Mouse (Mus musculus) MEL (cell line): ENCODE results near the gene Il17a. TPM values are rescaled to one million over a fixed set of nuclear protein-coding genes. Genes with fewer than 3 reads are reported as not detected.

Source experiments
- DNase-seq: peaks from one replicate; pipeline ENCODE4 v3.0.0; 2011; ENCODE audit warnings: low read depth, low spot score
- H3K27ac ChIP-seq: 2 replicates; pipeline ENCODE4 v1.5.1; 2012; ENCODE audit warnings: low read depth, mild to moderate bottlenecking, control low read depth, low read length, moderate library complexity; ENCODE audit not compliant: control insufficient read depth
- H3K27me3 ChIP-seq, 2 experiments: fragments of 150-350 bp in 1 of 2; sonication (generic) in 1 of 2; 2 replicates each; pipeline ENCODE4 v1.6.1; 2012; ENCODE audit warnings: low read length in 2 of 2, mild to moderate bottlenecking in 2 of 2, improper control_type of control experiment in 1 of 2, moderate library complexity in 1 of 2; ENCODE audit not compliant: insufficient read depth in 2 of 2, control insufficient read depth in 1 of 2
- H3K36me3 ChIP-seq, 2 experiments: 2 replicates each; pipeline ENCODE4 v1.6.1; 2012 to 2014; ENCODE audit warnings: low read length in 2 of 2, improper control_type of control experiment in 1 of 2, inconsistent platforms in 1 of 2, mild to moderate bottlenecking in 1 of 2; ENCODE audit not compliant: insufficient read depth in 2 of 2, control insufficient read depth in 1 of 2
- H3K4me1 ChIP-seq, 2 experiments: fragments of 150-350 bp in 1 of 2; sonication (generic) in 1 of 2; 2 replicates each; pipeline ENCODE4 v1.6.1; 2012; ENCODE audit warnings: low read length in 2 of 2, improper control_type of control experiment in 1 of 2, mild to moderate bottlenecking in 1 of 2; ENCODE audit not compliant: insufficient read depth in 2 of 2, control insufficient read depth in 1 of 2
- H3K4me3 ChIP-seq, 2 experiments: fragments of 150-350 bp in 1 of 2; sonication (generic) in 1 of 2; 2 replicates each; pipeline ENCODE4 v1.5.1; 2012; ENCODE audit warnings: low read depth in 2 of 2, low read length in 2 of 2, mild to moderate bottlenecking in 2 of 2, moderate library complexity in 2 of 2, control low read depth in 1 of 2, improper control_type of control experiment in 1 of 2; ENCODE audit not compliant: control insufficient read depth in 1 of 2, insufficient read depth in 1 of 2
- H3K79me2 ChIP-seq: 2 replicates; pipeline ENCODE4 v1.6.1; 2012; ENCODE audit warnings: mild to moderate bottlenecking, low read length, moderate library complexity; ENCODE audit not compliant: control insufficient read depth, poor library complexity, insufficient read depth
- H3K9ac ChIP-seq: 2 replicates; pipeline ENCODE4 v1.6.1; 2012; ENCODE audit warnings: low read depth, mild to moderate bottlenecking, control low read depth, low read length, moderate library complexity; ENCODE audit not compliant: control insufficient read depth, poor library complexity, severe bottlenecking
- H3K9me3 ChIP-seq: fragments of 150-350 bp; sonication (generic); replicated peaks from 2 replicates; pipeline ENCODE4 v1.6.1; 2012; ENCODE audit warnings: mild to moderate bottlenecking, low read length, improper control_type of control experiment, moderate library complexity; ENCODE audit not compliant: insufficient read depth
- BHLHE40 ChIP-seq: IDR thresholded peaks from 2 replicates; pipeline ENCODE4 v1.6.1; 2012; ENCODE audit warnings: low read depth, mild to moderate bottlenecking, inconsistent platforms, low read length, improper control_type of control experiment, borderline replicate concordance
- CHD1 ChIP-seq: IDR thresholded peaks from 2 replicates; pipeline ENCODE4 v1.6.1; 2012; ENCODE audit warnings: low read depth, mild to moderate bottlenecking, inconsistent platforms, low read length, improper control_type of control experiment
- CHD2 ChIP-seq: IDR thresholded peaks from 2 replicates; pipeline ENCODE4 v1.6.1; 2011; ENCODE audit warnings: low read length, improper control_type of control experiment
- GABPA ChIP-seq: IDR thresholded peaks from 2 replicates; pipeline ENCODE4 v1.6.1; 2012; ENCODE audit warnings: low read depth, mild to moderate bottlenecking, inconsistent platforms, low read length, improper control_type of control experiment, moderate library complexity
- HCFC1 ChIP-seq: IDR thresholded peaks from 2 replicates; pipeline ENCODE4 v1.6.1; 2012; ENCODE audit warnings: low read depth, mild to moderate bottlenecking, inconsistent platforms, low read length, improper control_type of control experiment, moderate library complexity
- KAT2A ChIP-seq: conservative IDR thresholded peaks from 2 replicates; pipeline ENCODE4 v1.6.1; 2012; ENCODE audit warnings: low read depth, low read length, improper control_type of control experiment, inconsistent platforms
- MAFK ChIP-seq: IDR thresholded peaks from 2 replicates; pipeline ENCODE4 v1.6.1; 2011; ENCODE audit warnings: low read depth, mild to moderate bottlenecking, low read length, improper control_type of control experiment, borderline replicate concordance
- MAZ ChIP-seq: IDR thresholded peaks from 2 replicates; pipeline ENCODE4 v1.6.1; 2012; ENCODE audit warnings: low read depth, mild to moderate bottlenecking, inconsistent platforms, low read length, improper control_type of control experiment
- MXI1 ChIP-seq: IDR thresholded peaks from 2 replicates; pipeline ENCODE4 v1.6.1; 2011; ENCODE audit warnings: mild to moderate bottlenecking, low read depth, low read length, improper control_type of control experiment
- MYC ChIP-seq: IDR thresholded peaks from 2 replicates; pipeline ENCODE4 v1.6.1; 2011; ENCODE audit warnings: low read depth, mild to moderate bottlenecking, low read length, improper control_type of control experiment, moderate library complexity
- NRF1 ChIP-seq: IDR thresholded peaks from 2 replicates; pipeline ENCODE4 v1.6.1; 2014; ENCODE audit warnings: low read depth, mild to moderate bottlenecking, inconsistent platforms, low read length, improper control_type of control experiment, moderate library complexity; ENCODE audit not compliant: poor library complexity, insufficient read depth, severe bottlenecking
- POLR2AphosphoS5 ChIP-seq: IDR thresholded peaks from 2 replicates; pipeline ENCODE4 v1.6.1; 2012; ENCODE audit warnings: low read depth, borderline replicate concordance, mild to moderate bottlenecking, inconsistent platforms, low read length, moderate library complexity, mixed read lengths
- RAD21 ChIP-seq: IDR thresholded peaks from 2 replicates; pipeline ENCODE4 v1.6.1; 2011; ENCODE audit warnings: mild to moderate bottlenecking, low read depth, low read length, improper control_type of control experiment
- SIN3A ChIP-seq: IDR thresholded peaks from 2 replicates; pipeline ENCODE4 v1.6.1; 2012; ENCODE audit warnings: low read length, improper control_type of control experiment, inconsistent platforms
- SMC3 ChIP-seq: IDR thresholded peaks from 2 replicates; pipeline ENCODE4 v1.6.1; 2011; ENCODE audit warnings: low read depth, low read length, improper control_type of control experiment
- TAL1 ChIP-seq: IDR thresholded peaks from 2 replicates; pipeline ENCODE4 v1.6.1; 2012; ENCODE audit warnings: mild to moderate bottlenecking, inconsistent platforms, low read length, moderate library complexity, mixed read lengths
- USF2 ChIP-seq, 2 experiments: IDR thresholded peaks; 2 replicates each; pipeline ENCODE4 v1.6.1; 2011 to 2012; ENCODE audit warnings: improper control_type of control experiment in 2 of 2, low read length in 2 of 2, borderline replicate concordance in 1 of 2, inconsistent platforms in 1 of 2, low read depth in 1 of 2, mild to moderate bottlenecking in 1 of 2; ENCODE audit not compliant: insufficient read depth in 1 of 2
- ZC3H11A ChIP-seq: IDR thresholded peaks from 2 replicates; pipeline ENCODE4 v1.6.1; 2012; ENCODE audit warnings: low read depth, mild to moderate bottlenecking, inconsistent platforms, low read length, improper control_type of control experiment
- ZMIZ1 ChIP-seq: IDR thresholded peaks from 2 replicates; pipeline ENCODE4 v1.6.1; 2012; ENCODE audit warnings: low read depth, mild to moderate bottlenecking, inconsistent platforms, low read length, improper control_type of control experiment, moderate library complexity
- ZNF384 ChIP-seq: IDR thresholded peaks from 2 replicates; pipeline ENCODE4 v1.6.1; 2012; ENCODE audit warnings: low read depth, mild to moderate bottlenecking, inconsistent platforms, low read length, improper control_type of control experiment
- polyA plus RNA-seq, 2 experiments: library from polyadenylated mRNA; stranded (reverse) in 1 of 2; unstranded in 1 of 2; fragments of >175 nt in 1 of 2; fragments of >200 nt in 1 of 2; gene quantifications; 2 replicates each; pipeline versions ENCODE4 v1.2.1 to v1.2.4; 2012; ENCODE audit warnings: low replicate concordance in 2 of 2, low read depth in 1 of 2; ENCODE audit not compliant: insufficient read length in 2 of 2, insufficient read depth in 1 of 2, missing spikeins in 1 of 2
- total RNA-seq: library from RNA; depleted of rRNA; stranded (reverse); fragments of 300-350 nt; gene quantifications from 2 replicates; pipeline ENCODE4 v1.2.3, GENCODE M21; 2012

Gene Il17a
- total and polyA plus RNA-seq, 3 experiments: not detected

DNA sequence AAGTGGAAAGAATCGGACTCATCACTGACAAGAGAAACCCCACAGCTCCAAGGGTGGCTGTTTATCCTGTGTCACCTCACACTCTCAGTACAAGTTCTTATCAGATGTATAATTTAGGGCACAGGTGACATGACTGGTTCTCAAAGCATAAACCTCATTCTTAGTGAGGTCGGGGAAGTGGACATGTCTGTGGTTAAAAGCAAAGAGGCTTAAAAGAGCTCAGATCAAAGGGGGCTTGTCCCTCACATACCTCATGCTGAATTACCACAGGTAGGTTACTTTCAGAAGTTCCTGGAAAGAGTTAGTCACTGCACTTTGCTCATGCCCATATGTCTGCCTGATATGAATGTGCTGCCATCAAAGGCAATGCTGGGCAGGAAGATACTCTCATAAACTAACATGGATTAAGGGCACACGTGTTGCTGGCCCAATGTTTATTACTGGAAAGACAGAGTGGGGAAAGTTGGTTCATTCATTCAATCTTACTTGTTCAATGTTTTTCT is 9.8 kb downstream of the Il17a start:
- H3K4me3 ChIP-seq: no peak overlapping the region
- TF ChIP-seq CHD1 (no peak), MXI1 (no peak), HCFC1 (no peak), MAFK (no peak), TAL1 (no peak), KAT2A (no peak), USF2 (IDR thresholded peaks at IDR 0.05; ENCODE audit: borderline replicate concordance in 1 of 2, insufficient read depth in 1 of 2, low read depth in 1 of 2, low read length in 2 of 2) (no peak), NRF1 (no peak), MYC (no peak), RAD21 (no peak), ZNF384 (no peak), MAZ (no peak), SMC3 (no peak), ZC3H11A (no peak)
- H3K9ac ChIP-seq: no peak overlapping the region
- H3K79me2 ChIP-seq: no peaks in the 10 kb centered on the region
- H3K27ac ChIP-seq: no peak overlapping the region
- no peaks in the 10 kb centered on the region for H3K4me1 ChIP-seq
- no peaks in the 10 kb centered on the region for H3K9me3 ChIP-seq
- no peak for DNase-seq
- no peaks in the 10 kb centered on the region; a peak in 1 of 4 replicates for H3K27me3 ChIP-seq
- H3K36me3 ChIP-seq: no peaks in the 10 kb centered on the region

DNA sequence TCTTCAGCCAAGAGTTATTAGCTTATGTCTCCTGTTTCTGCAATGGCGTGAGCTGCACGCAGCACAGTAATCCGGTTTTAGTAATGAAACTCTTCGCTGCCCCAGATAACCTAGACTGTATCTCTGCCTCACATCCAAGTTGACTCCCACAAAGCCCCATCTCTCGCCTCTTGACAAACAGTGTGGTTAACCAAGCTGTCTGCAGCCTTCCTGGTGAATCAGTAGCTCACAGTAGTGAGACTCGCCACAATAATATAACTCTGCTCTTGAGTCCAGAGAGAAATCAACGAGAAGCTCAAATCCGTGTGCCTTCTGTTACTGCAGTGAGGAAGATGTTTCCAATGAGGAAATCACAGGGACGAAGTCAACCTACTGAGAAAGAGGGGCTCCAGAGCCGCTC is 23.7 kb downstream of the Il17a start:
- DNase-seq: no peak
- TF ChIP-seq SIN3A: no peak
- TF ChIP-seq RAD21: no peak
- TF ChIP-seq BHLHE40: no peak
- TF ChIP-seq POLR2AphosphoS5: no peak
- TF ChIP-seq MYC: no peak
- no peak for TF ChIP-seq CHD2
- no peak for TF ChIP-seq NRF1
- TF ChIP-seq GABPA: no peak
- no peak for TF ChIP-seq TAL1
- no peak for TF ChIP-seq ZMIZ1
- H3K27ac ChIP-seq: no peak overlapping the region
- no peaks in the 10 kb centered on the region for H3K4me1 ChIP-seq
- no peaks in the 10 kb centered on the region for H3K79me2 ChIP-seq
- no peaks in the 10 kb centered on the region for H3K9me3 ChIP-seq
- H3K9ac ChIP-seq: no peak overlapping the region
- H3K27me3 ChIP-seq: no peaks in the 10 kb centered on the region
- no peaks in the 10 kb centered on the region for H3K36me3 ChIP-seq
- H3K4me3 ChIP-seq: no peak overlapping the region
